Mouse (Mus musculus) ES-Bruce4 (cell line): ENCODE measurements around the gene Zkscan16.

Experiments
- CTCF ChIP-seq: IDR thresholded peaks from one replicate; pipeline ENCODE4 v1.8.1; 2011; ENCODE audit warnings: low read depth, low read length
- EP300 ChIP-seq: IDR thresholded peaks from 2 replicates; pipeline ENCODE4 v1.6.1; 2011; ENCODE audit warnings: low read depth, low read length; ENCODE audit not compliant: insufficient read depth
- POLR2A ChIP-seq: IDR thresholded peaks from one replicate; pipeline ENCODE4 v1.8.1; 2011; ENCODE audit warnings: low read length; ENCODE audit not compliant: insufficient read depth

DNA sequence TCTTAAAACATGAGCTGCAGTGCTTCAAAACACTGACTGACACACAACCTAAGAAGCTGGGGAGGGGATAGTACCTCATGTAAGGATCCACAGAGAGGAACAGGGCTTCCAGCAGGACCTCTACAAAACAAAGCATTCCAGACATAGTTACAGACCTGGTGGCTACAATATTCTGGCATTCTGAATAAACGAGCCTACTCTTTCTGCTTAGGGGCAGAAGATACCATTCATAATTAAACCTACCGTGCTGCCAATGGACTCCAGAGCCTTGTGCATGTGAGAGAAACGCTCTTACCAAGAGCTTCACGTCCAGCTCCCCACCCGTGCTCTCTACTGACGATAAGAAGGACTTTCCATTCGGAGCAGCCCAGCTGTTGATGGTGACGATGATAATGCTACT lies 39.4 kb downstream of the Zkscan16 start:
- TF ChIP-seq CTCF: no peak
- TF ChIP-seq EP300: no peak
- no peak for TF ChIP-seq POLR2A
